Mouse (Mus musculus): ENCODE measurements around the gene Lpcat3.

Lpcat3 gene

DNA sequence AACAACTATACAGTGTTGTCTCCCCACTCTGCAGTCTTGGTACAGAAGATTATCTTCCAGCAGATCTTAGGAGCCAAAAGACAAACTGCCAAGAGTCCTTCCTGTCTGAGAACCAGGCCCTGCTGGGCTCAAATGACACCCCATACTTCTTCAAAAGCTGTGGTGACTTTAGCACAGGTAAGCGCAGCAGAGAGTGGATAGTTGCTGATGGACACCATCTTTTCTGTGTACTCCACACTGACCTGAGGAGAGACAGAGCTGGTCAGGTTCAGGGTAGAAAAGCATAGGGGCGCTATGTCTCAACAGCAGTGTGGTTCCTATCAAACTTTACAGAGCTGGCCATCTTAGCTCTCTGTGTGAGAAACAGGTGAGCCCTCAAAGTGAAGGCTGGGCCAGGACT, 41.6 kb downstream of the Lpcat3 start:
- no peak for DNase-seq (ENCODE audit: low read depth, low spot score)

GRCm38 (mm10) chr6:124706061-124706627, 43.3 kb downstream of the Lpcat3 start:
- DNase-seq (ENCODE audit: low read depth, low spot score), result no peak

DNA sequence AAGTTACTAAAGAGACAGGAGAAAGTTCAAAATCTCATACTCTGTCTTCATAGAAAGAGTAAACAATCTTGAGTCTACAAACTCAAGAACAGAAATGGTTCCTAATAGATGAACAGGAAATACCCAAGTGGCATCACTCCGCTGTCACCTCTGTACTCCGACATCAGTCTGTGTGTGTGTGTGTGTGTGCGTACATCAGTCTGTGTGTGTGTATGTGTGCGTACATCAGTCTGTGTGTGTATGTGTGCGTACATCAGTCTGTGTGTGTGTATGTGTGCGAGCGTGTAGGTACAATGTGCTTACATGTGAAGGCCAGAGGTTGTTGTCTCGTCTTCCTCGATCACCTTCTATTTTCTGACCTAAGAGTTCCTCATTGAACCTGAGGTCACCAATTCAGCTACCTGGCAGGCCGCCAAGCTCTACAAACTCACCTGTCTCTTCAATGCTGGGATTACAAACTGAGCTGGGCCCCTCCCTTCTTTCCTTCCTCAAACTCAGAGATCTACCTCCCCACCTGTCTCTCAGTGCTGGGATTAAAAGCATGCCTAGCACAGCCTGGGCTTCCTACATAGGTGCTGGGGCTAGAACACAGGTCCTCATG, 45.6 kb downstream of the Lpcat3 start:
- DNase-seq (ENCODE audit: low read depth, low spot score), result no peak

DNA sequence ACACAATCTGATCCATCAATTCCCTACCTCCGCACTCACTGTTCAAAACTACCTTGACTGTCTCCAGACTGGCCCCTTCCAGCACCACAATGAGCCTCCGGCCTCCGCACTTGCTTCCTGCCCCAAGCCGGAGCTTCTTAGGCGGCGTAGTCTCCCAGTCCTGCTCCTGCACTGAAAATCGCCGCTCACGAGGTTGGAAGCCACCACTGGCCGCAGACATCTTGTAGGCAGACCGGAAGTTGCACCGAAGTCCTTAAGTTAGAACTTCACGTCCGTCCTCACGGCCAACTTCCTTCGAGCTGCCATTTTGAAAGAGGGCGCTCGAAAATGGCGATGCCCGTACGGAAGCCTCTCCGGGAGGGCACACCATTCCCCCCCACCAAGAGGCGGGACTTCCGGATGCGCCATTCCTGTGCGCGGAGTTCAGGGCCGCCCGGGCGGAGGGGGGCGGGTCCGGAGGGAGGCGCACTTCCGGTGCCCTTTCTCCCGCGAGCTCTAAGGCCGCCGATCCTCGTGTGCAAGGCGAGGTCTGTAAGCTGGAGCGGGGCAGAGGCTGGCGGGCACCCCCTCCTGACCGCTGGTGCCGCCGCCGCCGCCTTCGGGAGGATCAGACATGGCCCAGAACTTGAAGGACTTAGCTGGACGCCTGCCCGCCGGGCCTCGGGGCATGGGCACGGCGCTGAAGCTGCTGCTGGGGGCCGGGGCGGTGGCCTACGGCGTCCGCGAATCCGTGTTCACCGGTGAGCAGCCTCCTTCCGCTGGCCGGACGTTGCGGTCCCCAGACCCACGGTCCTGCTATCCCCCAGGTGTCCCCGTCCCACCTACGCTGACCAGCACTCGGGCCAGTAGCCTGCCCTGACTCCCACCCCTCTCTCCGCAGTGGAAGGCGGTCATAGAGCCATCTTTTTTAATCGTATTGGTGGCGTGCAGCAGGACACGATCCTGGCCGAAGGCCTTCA, 49.3 kb downstream of the Lpcat3 start, which contains the start of the genes Emg1 and Phb2:
Gene Emg1 (minus strand): TSS at position 355 of the 959 bp plus-strand sequence.
Gene Phb2 (plus strand): TSS at position 513 of the 959 bp plus-strand sequence.
- DNase-seq (ENCODE audit: low read depth, low spot score), result peak; percentile 98

GRCm38 (mm10) chr6:124712918-124713317, 50.1 kb downstream of the Lpcat3 start:
- DNase-seq (ENCODE audit: low read depth, low spot score), result no peak

DNA sequence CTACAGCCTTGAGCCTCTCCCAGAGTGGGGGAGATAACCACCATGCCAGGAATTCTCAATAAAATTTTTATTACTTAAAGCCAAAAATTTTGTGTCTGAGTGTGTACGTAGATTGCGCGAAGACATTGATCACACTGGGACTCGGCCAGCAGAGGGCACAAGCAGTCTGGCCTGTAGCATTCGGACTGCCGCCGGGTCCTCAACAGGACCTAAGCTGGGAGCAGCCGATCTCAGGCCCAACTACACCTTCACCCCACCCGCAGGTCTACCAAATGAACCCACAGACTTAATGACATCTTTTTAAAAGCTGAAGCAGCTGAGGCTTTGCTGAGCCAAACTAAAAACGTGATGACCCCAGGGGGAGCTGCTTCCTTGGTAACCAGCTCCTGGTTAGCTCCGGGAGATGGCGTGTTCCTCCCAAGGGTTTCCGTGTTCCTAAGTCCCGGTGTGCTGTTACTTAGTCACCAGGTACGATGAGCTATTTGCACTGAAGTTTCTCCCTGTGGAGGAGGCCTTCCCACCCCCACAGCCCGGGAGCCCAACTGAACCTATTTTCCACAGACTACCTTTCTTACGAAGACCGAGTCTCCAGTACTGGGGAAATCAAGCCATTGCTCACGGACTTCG, 54.1 kb downstream of the Lpcat3 start:
- no peak for DNase-seq (ENCODE audit: low read depth, low spot score)

GRCm38 (mm10) chr6:124717968-124718367, 55.1 kb downstream of the Lpcat3 start:
- DNase-seq (ENCODE audit: low read depth, low spot score), result no peak

DNA sequence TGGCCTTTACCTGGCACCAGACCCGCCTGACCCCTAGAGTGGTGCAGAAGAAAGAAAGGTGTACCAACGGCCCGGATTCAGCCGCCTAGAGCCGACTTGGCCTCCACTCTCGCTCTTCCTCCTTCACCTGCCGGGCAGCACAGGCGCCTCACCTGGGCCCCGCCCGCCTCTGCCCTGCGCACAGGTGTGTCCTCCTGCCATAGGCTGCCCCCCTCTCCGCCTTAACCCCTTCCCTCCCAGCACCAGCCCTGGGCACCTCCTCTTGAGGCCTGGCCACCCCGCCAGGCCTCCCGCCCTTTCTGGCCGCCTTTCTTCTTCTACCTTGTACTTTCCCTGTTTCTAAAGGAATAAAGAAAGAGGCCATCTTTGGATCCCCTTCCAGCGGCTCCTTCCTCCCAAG, 55.9 kb downstream of the Lpcat3 start:
- DNase-seq (ENCODE audit: low read depth, low spot score), result no peak

GRCm38 (mm10) chr6:124719354-124719978, 56.6 kb downstream of the Lpcat3 start:
- no peak for DNase-seq (ENCODE audit: low read depth, low spot score)

GRCm38 (mm10) chr6:124720904-124721303, 58.1 kb downstream of the Lpcat3 start:
- DNase-seq (ENCODE audit: low read depth, low spot score), result no peak

- DNase-seq (ENCODE audit: low read depth, low spot score), result no peak
These were observed 60.1 kb downstream of the Lpcat3 start for GRCm38 (mm10) chr6:124722876-124723473.

- DNase-seq (ENCODE audit: low read depth, low spot score), result no peak
These were observed 60.7 kb downstream of the Lpcat3 start for GRCm38 (mm10) chr6:124723541-124723940.

DNA sequence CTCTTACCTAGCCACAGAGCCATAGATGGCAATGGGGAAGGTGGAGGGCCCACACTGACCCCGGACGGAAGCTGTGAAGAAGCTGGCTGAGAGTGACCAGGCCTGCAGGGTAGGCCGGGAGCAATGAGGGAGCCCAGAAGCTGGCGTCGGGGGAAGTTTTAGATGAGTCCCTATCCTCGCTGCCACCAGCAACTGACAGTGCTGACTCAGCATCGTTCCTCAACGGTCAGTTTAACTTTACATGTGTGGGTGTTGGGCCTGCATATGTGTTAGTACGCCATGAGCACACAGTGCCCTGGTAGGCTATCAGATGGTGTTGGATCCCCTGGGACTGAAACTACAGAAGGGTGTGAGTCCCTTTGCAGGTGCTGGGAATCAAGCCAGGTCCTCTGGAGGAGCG, 61.6 kb downstream of the Lpcat3 start:
- DNase-seq (ENCODE audit: low read depth, low spot score), result no peak

GRCm38 (mm10) chr6:124728621-124729020, 65.8 kb downstream of the Lpcat3 start:
- no peak for DNase-seq (ENCODE audit: low read depth, low spot score)

- DNase-seq (ENCODE audit: low read depth, low spot score), result no peak
These were observed 67.3 kb downstream of the Lpcat3 start for GRCm38 (mm10) chr6:124729850-124730705.

GRCm38 (mm10) chr6:124731038-124731437, 68.2 kb downstream of the Lpcat3 start:
- no peak for DNase-seq (ENCODE audit: low read depth, low spot score)

GRCm38 (mm10) chr6:124732476-124733370, 69.9 kb downstream of the Lpcat3 start:
- no peak for DNase-seq (ENCODE audit: low read depth, low spot score)

DNA sequence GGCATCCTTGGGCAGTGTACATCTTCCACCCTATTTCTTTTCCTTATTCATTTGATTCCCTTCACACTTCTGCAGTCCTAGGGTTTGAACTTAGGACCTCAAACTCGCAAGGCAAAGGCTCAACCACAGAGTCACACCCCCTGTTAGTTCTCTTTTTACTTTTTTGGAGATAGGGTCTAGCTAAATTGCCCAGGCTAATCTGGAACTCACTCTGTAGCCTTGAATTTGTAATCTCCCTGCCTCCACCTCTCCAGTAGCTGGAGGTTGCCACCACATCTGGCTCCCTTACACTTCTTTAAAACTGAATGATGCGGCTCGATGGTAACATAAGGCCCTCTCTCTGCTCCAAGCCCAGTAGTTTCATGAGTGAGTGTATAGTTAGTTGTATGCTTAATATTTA, 71.6 kb downstream of the Lpcat3 start:
- DNase-seq (ENCODE audit: low read depth, low spot score), result no peak

DNA sequence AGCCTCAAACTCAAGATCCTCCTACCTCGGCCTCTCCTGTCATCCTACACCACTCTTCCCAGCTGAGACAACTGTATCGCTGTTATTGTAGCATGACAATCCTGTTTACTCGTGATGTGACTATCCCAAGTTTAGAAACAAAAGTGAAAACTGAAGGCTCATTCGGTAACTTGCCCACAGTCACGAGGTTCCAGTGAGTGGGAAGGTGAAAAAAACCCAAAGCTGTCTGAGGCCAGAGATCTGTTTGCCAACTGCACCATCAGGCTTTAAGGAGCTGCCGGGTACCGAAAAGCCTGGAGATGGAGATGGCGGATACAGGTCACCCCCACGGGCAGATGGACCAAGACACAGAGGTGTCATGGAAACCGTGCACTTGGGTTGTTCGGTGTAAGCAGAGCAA, 74.2 kb downstream of the Lpcat3 start:
- DNase-seq (ENCODE audit: low read depth, low spot score), result no peak

Measured in retina, postnatal 7 days (tissue).